Mouse (Mus musculus) kidney, postnatal 36 days (tissue): ENCODE measurements around the gene Vrk2.

ENCODE experiments used
- DNase-seq, 2 experiments: peaks; one replicate each; pipeline ENCODE4 v3.0.0; 2021 to 2022; ENCODE audit warnings: mixed read lengths in 2 of 2

Vrk2 gene

GRCm38 (mm10) chr11:26593061-26594059 lies at the start of gene Vrk2, which contains the start of gene Gm6899:
Vrk2 (minus strand) TSS chr11:26593999.
Gm6899 (plus strand) TSS chr11:26593241.
- DNase-seq = peak; percentile 87 to 91

GRCm38 (mm10) chr11:26642141-26642540 lies 48.3 kb upstream of the Vrk2 start:
- no peak for DNase-seq

DNA sequence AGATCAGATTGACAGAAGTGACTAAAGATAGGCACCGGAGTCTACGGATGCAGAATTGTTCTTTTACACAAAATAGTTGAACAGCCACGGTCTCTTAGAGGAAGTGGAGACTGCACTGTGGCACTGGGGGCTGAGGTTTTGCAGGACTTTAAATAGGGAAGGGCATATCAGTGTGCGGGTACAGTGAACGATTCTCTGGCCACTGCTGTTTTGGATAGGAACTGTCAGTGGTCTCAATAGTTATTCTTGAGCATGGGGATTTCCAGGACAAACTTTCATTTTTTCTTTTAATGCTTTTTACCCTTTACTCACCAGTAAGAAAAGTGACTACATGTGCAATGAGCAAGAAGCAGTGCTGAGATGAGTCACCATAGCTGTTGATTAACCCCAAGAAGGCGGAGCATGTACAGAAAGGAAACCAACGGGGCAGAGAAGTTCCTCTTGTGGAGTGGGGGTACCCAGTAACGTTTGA lies 46.6 kb upstream of the Vrk2 start:
- DNase-seq = peak; percentile 3 to 4

DNA sequence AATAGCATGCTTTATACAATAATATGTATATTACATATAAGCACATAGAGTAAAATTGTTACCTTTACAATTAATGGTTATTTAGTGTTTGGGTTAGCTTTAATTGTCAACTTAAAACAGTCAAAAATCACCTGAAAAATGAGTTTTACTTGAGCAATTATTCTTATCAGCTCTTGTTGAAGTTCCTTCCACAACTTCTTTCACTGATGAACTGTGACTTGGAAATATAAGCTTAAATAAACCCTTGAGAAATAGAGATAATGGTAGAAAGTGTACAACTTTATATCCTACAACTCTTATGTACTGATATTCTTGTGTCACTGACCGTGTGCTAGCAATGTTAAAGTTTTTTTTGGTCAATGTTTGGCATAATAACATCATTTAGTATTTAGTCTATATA lies 42.4 kb upstream of the Vrk2 start:
- no peak for DNase-seq

DNA sequence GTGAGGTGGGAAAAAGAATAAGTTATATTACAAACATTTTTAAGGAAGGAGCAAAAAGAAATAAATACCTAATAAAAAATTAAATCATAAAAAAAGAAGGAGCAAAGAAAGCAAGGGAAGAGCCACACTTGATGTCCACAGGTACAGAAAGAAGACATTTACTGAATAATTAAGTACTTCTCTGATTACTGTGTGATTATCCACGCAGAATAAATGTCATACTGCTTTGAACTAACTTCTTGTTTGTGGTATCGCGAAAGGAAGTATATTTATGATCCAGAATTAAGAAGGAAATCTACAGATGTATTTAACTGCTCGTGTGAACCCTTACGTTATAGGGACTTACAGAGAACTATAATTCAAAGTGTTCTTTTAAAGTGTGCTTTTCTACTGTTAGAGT lies 28.9 kb upstream of the Vrk2 start:
- no peak for DNase-seq

GRCm38 (mm10) chr11:26618475-26619223 lies 24.9 kb upstream of the Vrk2 start:
- no peak for DNase-seq

DNA sequence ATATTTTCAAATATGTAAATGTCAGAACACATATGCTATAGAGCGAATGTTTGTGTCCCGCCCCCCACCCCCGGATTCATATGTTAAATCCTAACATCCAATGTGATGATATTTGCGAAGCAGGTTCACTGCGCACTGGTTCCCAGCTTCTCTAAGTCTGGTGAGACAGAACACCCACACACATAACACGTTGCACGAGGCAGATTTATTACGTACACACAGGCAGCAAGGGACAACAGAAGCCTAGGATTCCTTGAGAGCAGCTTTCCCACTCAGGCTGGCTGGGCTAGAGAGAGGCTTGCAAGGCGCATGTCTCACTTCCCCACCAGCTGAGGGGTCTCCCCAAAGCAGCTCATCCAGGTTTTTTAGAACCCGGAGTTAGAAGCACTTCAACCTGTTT lies 15.0 kb upstream of the Vrk2 start:
- DNase-seq = no peak

- DNase-seq = no peak
Observed at GRCm38 (mm10) chr11:26604061-26604655, 10.4 kb upstream of the Vrk2 start.

- DNase-seq = no peak
Observed at GRCm38 (mm10) chr11:26601571-26602175, 7.9 kb upstream of the Vrk2 start.

- no peak for DNase-seq
Observed at GRCm38 (mm10) chr11:26600692-26601091, 6.9 kb upstream of the Vrk2 start.

- DNase-seq = no peak
Observed at GRCm38 (mm10) chr11:26598876-26599275, 5.1 kb upstream of the Vrk2 start.

DNA sequence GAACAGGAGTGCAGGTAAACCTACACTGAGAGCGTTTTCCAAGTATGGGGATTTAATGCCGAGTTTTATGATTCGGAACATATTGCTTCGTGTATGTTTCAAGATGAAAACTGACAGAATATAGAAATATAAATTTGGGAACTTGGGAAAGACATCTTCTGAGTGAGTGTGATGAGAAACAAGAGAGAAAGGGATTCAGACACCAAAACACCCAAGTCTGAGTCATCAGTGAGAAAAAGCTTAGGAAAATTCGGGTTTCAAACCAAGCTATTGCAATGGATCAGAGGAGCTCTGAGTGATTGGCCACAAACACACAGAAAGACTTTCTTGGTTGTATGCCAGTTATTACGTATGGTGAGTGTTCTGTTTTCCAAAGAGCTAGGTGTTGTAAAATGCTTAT lies 4.0 kb upstream of the Vrk2 start:
- DNase-seq = no peak

DNA sequence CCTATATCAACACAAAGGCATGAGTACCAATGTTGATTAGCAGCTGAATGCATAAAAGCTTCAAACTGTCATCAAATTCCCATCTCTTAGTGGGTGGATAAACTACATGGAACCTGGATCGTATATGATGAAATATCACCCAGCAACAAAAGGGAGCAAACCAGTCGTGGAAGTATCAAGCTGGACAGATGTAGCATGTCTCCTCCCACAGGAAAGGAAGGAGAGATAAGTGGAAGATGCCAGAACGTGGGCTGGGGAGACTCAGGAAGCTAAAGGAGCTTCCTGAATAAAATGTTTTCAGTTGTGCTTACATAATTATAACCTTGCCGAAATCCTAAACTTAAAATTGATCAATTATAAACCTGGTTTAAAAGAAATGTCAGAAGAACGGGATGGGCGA lies 3.3 kb upstream of the Vrk2 start:
- DNase-seq = no peak

DNA sequence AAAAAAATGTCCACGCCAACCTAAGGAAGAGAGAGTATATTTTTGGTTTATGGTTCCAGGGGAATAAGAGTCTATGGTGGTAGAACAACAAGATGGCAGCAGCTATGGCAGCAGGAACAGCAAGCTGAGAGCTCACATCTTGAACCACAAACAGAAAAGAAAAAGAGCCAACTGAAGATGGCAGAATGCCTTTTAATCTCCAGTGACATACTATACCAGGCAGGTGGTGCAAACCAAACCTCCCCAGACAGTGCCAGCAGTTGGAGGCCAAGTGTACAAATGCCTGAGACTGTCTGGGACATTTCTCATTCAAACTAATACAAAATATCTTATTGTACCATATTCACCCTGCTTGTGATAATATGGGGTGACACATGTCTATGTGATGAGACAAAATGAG lies 2.4 kb upstream of the Vrk2 start:
- no peak for DNase-seq

DNA sequence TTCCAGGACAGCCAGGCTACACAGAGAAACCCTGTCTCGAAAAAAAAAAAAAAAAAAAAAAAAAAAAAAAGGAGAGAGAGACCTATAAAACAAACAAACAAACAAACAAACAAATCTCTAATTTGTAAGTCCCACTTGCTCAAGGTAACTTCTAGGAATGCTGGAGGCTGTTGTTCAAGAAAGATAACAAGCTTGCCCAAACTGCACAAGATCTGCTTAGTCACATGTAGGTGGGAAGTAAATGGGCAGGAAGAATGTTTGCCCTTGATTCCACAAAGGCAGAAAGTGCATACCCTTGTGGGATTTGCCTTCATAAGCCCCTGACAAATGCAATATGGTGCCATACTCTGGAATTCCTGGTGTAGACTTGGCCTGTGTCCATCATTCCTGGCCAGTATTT lies 688 bp upstream of the Vrk2 start:
- DNase-seq = no peak

- peak; percentile 11 to 13 for DNase-seq
Observed at GRCm38 (mm10) chr11:26592395-26593053, 1.3 kb downstream of the Vrk2 start.

GRCm38 (mm10) chr11:26587184-26587524 lies 6.6 kb downstream of the Vrk2 start:
- DNase-seq = no peak

DNA sequence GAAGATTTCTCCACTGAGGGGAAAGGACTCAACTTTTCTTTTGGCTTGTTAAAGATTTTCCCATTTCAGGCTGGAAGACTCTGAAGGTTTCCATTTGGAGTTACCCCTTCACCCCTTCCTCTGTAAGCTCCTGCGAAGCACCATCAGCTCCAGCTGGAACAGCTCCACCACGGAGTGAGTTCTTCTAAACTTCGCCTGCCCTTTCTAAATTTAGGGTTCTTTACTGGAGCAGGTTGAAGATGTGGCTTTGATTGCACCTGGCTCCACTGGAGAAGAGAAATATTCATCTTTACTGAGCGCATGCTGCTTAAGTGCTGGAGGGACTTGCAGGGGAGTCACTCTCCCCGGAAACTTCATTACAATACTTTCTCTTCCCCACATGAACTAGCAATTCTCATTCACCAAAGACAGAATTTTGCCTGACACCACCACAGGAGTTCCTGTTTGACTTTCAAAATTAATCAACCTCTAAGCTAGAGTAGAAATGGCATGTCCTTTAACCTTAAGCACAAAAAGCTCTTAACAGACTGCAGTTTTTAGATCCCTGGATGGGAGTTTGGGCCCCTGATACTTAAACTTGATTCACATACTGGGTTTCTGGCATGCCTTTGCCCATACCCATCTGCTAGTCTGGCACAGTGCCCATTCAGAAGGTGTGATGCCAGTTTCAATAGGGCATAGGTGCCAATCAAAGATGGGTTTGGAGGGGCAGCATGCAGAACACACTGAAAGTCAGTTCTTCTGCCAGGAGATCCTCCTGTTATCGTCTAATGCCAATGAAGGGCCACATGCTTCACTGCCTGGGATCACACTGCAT lies 7.2 kb downstream of the Vrk2 start:
- DNase-seq = no peak

GRCm38 (mm10) chr11:26585409-26586366 lies 8.1 kb downstream of the Vrk2 start:
- no peak for DNase-seq

DNA sequence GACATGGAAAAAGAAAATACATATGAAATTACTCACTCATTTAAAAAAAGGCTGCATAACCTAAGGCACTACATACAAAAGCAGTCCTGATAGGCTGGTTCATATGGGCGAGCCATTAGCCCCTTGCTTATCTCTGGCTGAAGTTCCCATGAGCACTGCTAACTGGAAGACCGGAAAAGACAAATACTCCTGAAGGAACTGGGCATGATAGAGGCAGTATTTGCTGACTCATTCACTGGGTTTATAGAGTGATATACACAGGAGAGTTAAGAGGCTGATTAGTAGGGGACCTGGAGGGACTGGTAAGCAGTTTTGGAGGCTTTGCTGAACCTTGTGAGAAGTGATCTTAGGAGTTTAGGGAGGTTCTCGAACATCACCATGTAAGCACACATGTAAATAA lies 42.2 kb downstream of the Vrk2 start:
- DNase-seq = no peak
